Mouse (Mus musculus) ES-E14 (cell line): Measurements from ENCODE around the gene Syngr2.

Source experiments
- CHD2 ChIP-seq: IDR thresholded peaks from 2 replicates; pipeline ENCODE4 v1.6.1; 2014; ENCODE audit warnings: mild to moderate bottlenecking, low read depth, low read length, inconsistent platforms
- HCFC1 ChIP-seq: IDR thresholded peaks from 2 replicates; pipeline ENCODE4 v1.6.1; 2012; ENCODE audit warnings: low read length, inconsistent platforms, borderline replicate concordance; ENCODE audit not compliant: insufficient read depth

GRCm38 (mm10) chr11:117857462-117857861 lies 48.0 kb downstream of the Syngr2 start:
- TF ChIP-seq HCFC1 = no peak
- TF ChIP-seq CHD2 = no peak
